Mouse (Mus musculus): ENCODE measurements around the gene Tmcc1. TPM values are rescaled to one million over a fixed set of nuclear protein-coding genes. Genes with fewer than 3 reads are reported as not detected.
"Not testable (repeated sequence)": the region's sequence is repeated elsewhere in the genome, so short reads cannot be mapped to it uniquely, and the experiment has no call there.

Gene Tmcc1
- polyA plus RNA-seq, 1 experiment from 2014 or later = 19.4 TPM

- Histone ChIP-seq H3K4me2 (peak overlapping the region; percentile 73), H3K27ac (peak overlapping the region; percentile 80), H3K27me3 (peaks cover 2% of the 10 kb centered on the region; the same call in 1 of the 2 replicates), H3K4me3 (peak overlapping the region; percentile 95), H3K9me3 (no peaks in the 10 kb centered on the region), H3K36me3 (no peaks in the 10 kb centered on the region), H3K9ac (peak overlapping the region; percentile 96), H3K4me1 (peaks cover 24% of the 10 kb centered on the region)
- under 1% methylated on average over 46 of the region's 51 CpGs for WGBS
- peak; percentile 83 for ATAC-seq (ENCODE audit: insufficient number of reproducible peaks, insufficient read depth, low FRiP score, low TSS enrichment, low read depth)
Observed at GRCm38 (mm10) chr6:116192809-116193311, 426 bp downstream of the Tmcc1 start.

- Histone ChIP-seq H3K27ac (no peak overlapping the region), H3K9ac (no peak overlapping the region), H3K4me3 (no peak overlapping the region), H3K9me3 (no peaks in the 10 kb centered on the region), H3K27me3 (no peaks in the 10 kb centered on the region; the same call in 1 of the 2 replicates), H3K4me1 (peaks cover 24% of the 10 kb centered on the region), H3K4me2 (no peak overlapping the region), H3K36me3 (no peaks in the 10 kb centered on the region)
- WGBS = 72% methylated on average over 1 of the region's 1 CpGs
- no peak for ATAC-seq (ENCODE audit: insufficient number of reproducible peaks, insufficient read depth, low FRiP score, low TSS enrichment, low read depth)
Observed at GRCm38 (mm10) chr6:116189417-116189816, 3.9 kb downstream of the Tmcc1 start.

- Histone ChIP-seq H3K9ac (no peak overlapping the region), H3K4me3 (no peak overlapping the region), H3K27me3 (no peaks in the 10 kb centered on the region), H3K36me3 (no peaks in the 10 kb centered on the region), H3K27ac (no peak overlapping the region), H3K4me2 (no peak overlapping the region), H3K4me1 (peaks cover 9% of the 10 kb centered on the region), H3K9me3 (no peaks in the 10 kb centered on the region)
- 26% methylated on average over 2 of the region's 2 CpGs for WGBS
- no peak for ATAC-seq (ENCODE audit: insufficient number of reproducible peaks, insufficient read depth, low FRiP score, low TSS enrichment, low read depth)
Observed at GRCm38 (mm10) chr6:116186485-116186884, 6.8 kb downstream of the Tmcc1 start.

- 91% methylated on average over 5 of the region's 5 CpGs for WGBS
- Histone ChIP-seq H3K9me3 (no peaks in the 10 kb centered on the region), H3K4me2 (no peak overlapping the region), H3K4me3 (no peak overlapping the region), H3K4me1 (no peaks in the 10 kb centered on the region), H3K27ac (no peak overlapping the region), H3K9ac (no peak overlapping the region), H3K27me3 (no peaks in the 10 kb centered on the region), H3K36me3 (peaks cover 16% of the 10 kb centered on the region; the same call in 1 of the 2 replicates)
- ATAC-seq (ENCODE audit: insufficient number of reproducible peaks, insufficient read depth, low FRiP score, low TSS enrichment, low read depth) = no peak
Observed at GRCm38 (mm10) chr6:116183509-116183908, 9.8 kb downstream of the Tmcc1 start.

- Histone ChIP-seq H3K36me3 (peaks cover 30% of the 10 kb centered on the region), H3K27ac (no peak overlapping the region), H3K4me2 (no peak overlapping the region), H3K27me3 (no peaks in the 10 kb centered on the region), H3K9ac (no peak overlapping the region), H3K4me1 (no peaks in the 10 kb centered on the region), H3K9me3 (no peaks in the 10 kb centered on the region), H3K4me3 (no peak overlapping the region)
- no peak for ATAC-seq (ENCODE audit: insufficient number of reproducible peaks, insufficient read depth, low FRiP score, low TSS enrichment, low read depth)
- 69% methylated on average over 3 of the region's 3 CpGs for WGBS
Observed at GRCm38 (mm10) chr6:116180731-116181130, 12.6 kb downstream of the Tmcc1 start.

GRCm38 (mm10) chr6:116178376-116178775, 14.9 kb downstream of the Tmcc1 start:
- H3K27me3 ChIP-seq = no peaks in the 10 kb centered on the region
- H3K9ac ChIP-seq = no peak overlapping the region
- H3K4me3 ChIP-seq = no peak overlapping the region
- no peaks in the 10 kb centered on the region for H3K4me1 ChIP-seq
- ATAC-seq (ENCODE audit: insufficient number of reproducible peaks, insufficient read depth, low FRiP score, low TSS enrichment, low read depth) = no peak
- H3K9me3 ChIP-seq = no peaks in the 10 kb centered on the region
- H3K36me3 ChIP-seq = peaks cover 38% of the 10 kb centered on the region
- H3K4me2 ChIP-seq = no peak overlapping the region
- no peak overlapping the region for H3K27ac ChIP-seq
- 93% methylated on average over 2 of the region's 2 CpGs for WGBS

GRCm38 (mm10) chr6:116173511-116174099, 19.7 kb downstream of the Tmcc1 start:
- not testable (repeated sequence) for H3K27me3 ChIP-seq; H3K9ac ChIP-seq; H3K4me2 ChIP-seq; H3K4me3 ChIP-seq; ATAC-seq (ENCODE audit: insufficient number of reproducible peaks, insufficient read depth, low FRiP score, low TSS enrichment, low read depth); H3K27ac ChIP-seq; H3K4me1 ChIP-seq; H3K9me3 ChIP-seq
- 68% methylated on average over 37 of the region's 37 CpGs for WGBS
- peaks cover 23% of the 10 kb centered on the region for H3K36me3 ChIP-seq

- 91% methylated on average over 1 of the region's 1 CpGs for WGBS
- peaks cover 14% of the 10 kb centered on the region for H3K36me3 ChIP-seq
- H3K9ac ChIP-seq = no peak overlapping the region
- no peaks in the 10 kb centered on the region for H3K9me3 ChIP-seq
- ATAC-seq (ENCODE audit: insufficient number of reproducible peaks, insufficient read depth, low FRiP score, low TSS enrichment, low read depth) = no peak
- H3K4me2 ChIP-seq = no peak overlapping the region
- H3K4me1 ChIP-seq = peaks cover 4% of the 10 kb centered on the region; the same call in 1 of the 2 replicates
- no peak overlapping the region for H3K27ac ChIP-seq
- H3K4me3 ChIP-seq = no peak overlapping the region
- no peaks in the 10 kb centered on the region for H3K27me3 ChIP-seq
Observed at GRCm38 (mm10) chr6:116166383-116166782, 26.9 kb downstream of the Tmcc1 start.

- 32% methylated on average over 3 of the region's 3 CpGs for WGBS
Observed at GRCm38 (mm10) chr6:116154854-116155624, 38.2 kb downstream of the Tmcc1 start.

GRCm38 (mm10) chr6:116147386-116147785, 45.9 kb downstream of the Tmcc1 start:
- Histone ChIP-seq H3K9ac (no peak overlapping the region), H3K27ac (no peak overlapping the region), H3K4me1 (no peaks in the 10 kb centered on the region; the same call in 1 of the 2 replicates), H3K36me3 (peaks cover 7% of the 10 kb centered on the region; the same call in 1 of the 2 replicates), H3K4me3 (no peak overlapping the region), H3K4me2 (no peak overlapping the region), H3K27me3 (no peaks in the 10 kb centered on the region), H3K9me3 (no peaks in the 10 kb centered on the region)
- no peak for ATAC-seq (ENCODE audit: insufficient number of reproducible peaks, insufficient read depth, low FRiP score, low TSS enrichment, low read depth)
- WGBS = 75% methylated on average over 1 of the region's 1 CpGs

More at GRCm38 (mm10) chr6:116154854-116155624, 38.2 kb downstream of the Tmcc1 start:
- Histone ChIP-seq H3K4me2 (no peak overlapping the region), H3K9ac (no peak overlapping the region), H3K36me3 (peaks cover 7% of the 10 kb centered on the region), H3K9me3 (no peaks in the 10 kb centered on the region), H3K4me3 (no peak overlapping the region), H3K4me1 (peaks cover 4% of the 10 kb centered on the region; the same call in 1 of the 2 replicates), H3K27me3 (no peaks in the 10 kb centered on the region), H3K27ac (no peak overlapping the region)
- ATAC-seq (ENCODE audit: insufficient number of reproducible peaks, insufficient read depth, low FRiP score, low TSS enrichment, low read depth) = no peak

- WGBS = 79% methylated on average over 2 of the region's 2 CpGs
Observed at GRCm38 (mm10) chr6:116141696-116142095, 51.6 kb downstream of the Tmcc1 start.

GRCm38 (mm10) chr6:116140782-116141181, 52.5 kb downstream of the Tmcc1 start:
- no peaks in the 10 kb centered on the region for H3K27me3 ChIP-seq
- H3K9me3 ChIP-seq = no peaks in the 10 kb centered on the region
- no peak for ATAC-seq (ENCODE audit: insufficient number of reproducible peaks, insufficient read depth, low FRiP score, low TSS enrichment, low read depth)
- no peak overlapping the region for H3K4me2 ChIP-seq
- no peak overlapping the region for H3K27ac ChIP-seq
- H3K4me3 ChIP-seq = no peak overlapping the region
- H3K9ac ChIP-seq = no peak overlapping the region
- H3K36me3 ChIP-seq = no peaks in the 10 kb centered on the region
- H3K4me1 ChIP-seq = peaks cover 3% of the 10 kb centered on the region; the same call in 1 of the 2 replicates

More at GRCm38 (mm10) chr6:116141696-116142095, 51.6 kb downstream of the Tmcc1 start:
- Histone ChIP-seq H3K9ac (no peak overlapping the region), H3K9me3 (no peaks in the 10 kb centered on the region), H3K4me2 (no peak overlapping the region), H3K27ac (no peak overlapping the region), H3K27me3 (no peaks in the 10 kb centered on the region), H3K4me1 (no peaks in the 10 kb centered on the region; the same call in 1 of the 2 replicates), H3K36me3 (no peaks in the 10 kb centered on the region), H3K4me3 (no peak overlapping the region)
- no peak for ATAC-seq (ENCODE audit: insufficient number of reproducible peaks, insufficient read depth, low FRiP score, low TSS enrichment, low read depth)

Data from embryonic facial prominence, embryonic 13.5 days (tissue).